Mouse (Mus musculus) intestine, embryonic 15.5 days (tissue): ENCODE data around the gene Gdf3. TPM values are rescaled to one million over a fixed set of nuclear protein-coding genes. Genes with fewer than 3 reads are reported as not detected.
"Not testable (repeated sequence)": the region's sequence is repeated elsewhere in the genome, so short reads cannot be mapped to it uniquely, and the experiment has no call there.

Source experiments
- ATAC-seq: fragments of 200-750 bp; cut with Nextera tagmentation; 2 replicates; pipeline ENCODE4 v1.8.0; 2017; ENCODE audit warnings: moderate TSS enrichment, moderate library complexity
- H3K27ac ChIP-seq: fragments of 300-500 bp; sonication (generic); 2 replicates; pipeline ENCODE4 v1.5.1; 2015; ENCODE audit warnings: mild to moderate bottlenecking, inconsistent platforms
- H3K27me3 ChIP-seq: fragments of 300-500 bp; sonication (generic); replicated peaks from 2 replicates; pipeline ENCODE4 v1.6.1; 2015; ENCODE audit warnings: inconsistent platforms
- H3K36me3 ChIP-seq: fragments of 300-500 bp; sonication (generic); 2 replicates; pipeline ENCODE4 v1.6.1; 2015; ENCODE audit warnings: inconsistent platforms
- H3K4me1 ChIP-seq: fragments of 300-500 bp; sonication (generic); replicated peaks from 2 replicates; pipeline ENCODE4 v1.6.1; 2015; ENCODE audit warnings: inconsistent platforms
- H3K4me2 ChIP-seq: fragments of 300-500 bp; sonication (generic); replicated peaks from 2 replicates; pipeline ENCODE4 v1.6.1; 2015; ENCODE audit warnings: mild to moderate bottlenecking, inconsistent platforms
- H3K4me3 ChIP-seq: fragments of 300-500 bp; sonication (generic); replicated peaks from 2 replicates; pipeline ENCODE4 v1.5.1; 2015; ENCODE audit warnings: inconsistent platforms
- H3K9ac ChIP-seq: fragments of 300-500 bp; sonication (generic); 2 replicates; pipeline ENCODE4 v1.6.1; 2015; ENCODE audit warnings: inconsistent platforms
- H3K9me3 ChIP-seq: fragments of 300-500 bp; sonication (generic); 2 replicates; pipeline ENCODE4 v1.6.1; 2016; ENCODE audit warnings: inconsistent platforms
- WGBS: fragments of 180-500 bp; shearing (Covaris S2); methylation state at CpG from one replicate; pipeline ENCODE4 v1.1.7; 2015; 5-methylcytosine and 5-hydroxymethylcytosine counted together
- polyA plus RNA-seq: library from polyadenylated mRNA; unstranded; fragments of >200 nt; fragmentation: Nextera tagmentation; extraction: Ambion mirVana; gene quantifications from 2 replicates; pipeline ENCODE4 v1.2.1, GENCODE M21; 2015

Gdf3 gene
- polyA plus RNA-seq = 0.10 and 0.18 TPM in 2 replicates

- Histone ChIP-seq H3K9me3 (no peaks in the 10 kb centered on the region), H3K4me3 (no peak within 1 kb of the TSS), H3K36me3 (no peaks in the 10 kb centered on the region), H3K27me3 (no peaks in the 10 kb centered on the region), H3K27ac (no peak within 1 kb of the TSS), H3K4me1 (no peaks in the 10 kb centered on the region), H3K4me2 (no peak within 1 kb of the TSS), H3K9ac (no peak within 1 kb of the TSS)
- 0 out of 2 replicates have a peak, but pooled peaks have one; percentile 64 for ATAC-seq
- 49% methylated on average over 14 of the region's 14 CpGs for WGBS
Measured at GRCm38 (mm10) chr6:122609771-122610170, at the start of gene Gdf3. Gene Gdf3, minus strand, starts transcription at chr6:122610087.

GRCm38 (mm10) chr6:122659567-122659966, 49.7 kb upstream of the Gdf3 start:
- no peak overlapping the region for H3K4me2 ChIP-seq
- no peak overlapping the region for H3K9ac ChIP-seq
- H3K9me3 ChIP-seq = no peaks in the 10 kb centered on the region
- no peak overlapping the region for H3K4me3 ChIP-seq
- H3K27me3 ChIP-seq = no peaks in the 10 kb centered on the region
- H3K27ac ChIP-seq = no peak overlapping the region
- peaks cover 13% of the 10 kb centered on the region; the same call in 1 of the 2 replicates for H3K4me1 ChIP-seq
- 15% methylated on average over 7 of the region's 7 CpGs for WGBS
- no peak for ATAC-seq
- no peaks in the 10 kb centered on the region for H3K36me3 ChIP-seq

- H3K27me3 ChIP-seq = no peaks in the 10 kb centered on the region
- H3K9ac ChIP-seq = no peak overlapping the region
- 74% methylated on average over 5 of the region's 5 CpGs for WGBS
- no peak overlapping the region for H3K4me2 ChIP-seq
- no peak overlapping the region for H3K4me3 ChIP-seq
- peaks cover 1% of the 10 kb centered on the region; the same call in 1 of the 2 replicates for H3K4me1 ChIP-seq
- ATAC-seq = no peak
- H3K36me3 ChIP-seq = no peaks in the 10 kb centered on the region
- H3K9me3 ChIP-seq = no peaks in the 10 kb centered on the region
- H3K27ac ChIP-seq = no peak overlapping the region
Measured at GRCm38 (mm10) chr6:122657630-122658029, 47.7 kb upstream of the Gdf3 start.

- Histone ChIP-seq H3K4me2 (no peak overlapping the region), H3K27ac (no peak overlapping the region), H3K27me3 (no peaks in the 10 kb centered on the region), H3K9ac (no peak overlapping the region), H3K36me3 (no peaks in the 10 kb centered on the region), H3K4me1 (no peaks in the 10 kb centered on the region), H3K4me3 (no peak overlapping the region), H3K9me3 (no peaks in the 10 kb centered on the region)
- no peak for ATAC-seq
- 74% methylated on average over 6 of the region's 6 CpGs for WGBS
Measured at GRCm38 (mm10) chr6:122654301-122654700, 44.4 kb upstream of the Gdf3 start.

GRCm38 (mm10) chr6:122650398-122650980, 40.6 kb upstream of the Gdf3 start:
- Histone ChIP-seq H3K36me3 (no peaks in the 10 kb centered on the region), H3K4me1 (no peaks in the 10 kb centered on the region), H3K4me2 (no peak overlapping the region), H3K4me3 (no peak overlapping the region), H3K9ac (no peak overlapping the region), H3K9me3 (no peaks in the 10 kb centered on the region), H3K27me3 (no peaks in the 10 kb centered on the region), H3K27ac (no peak overlapping the region)
- WGBS = 57% methylated on average over 5 of the region's 5 CpGs
- no peak for ATAC-seq

- Histone ChIP-seq H3K9ac (no peak overlapping the region), H3K27me3 (no peaks in the 10 kb centered on the region), H3K9me3 (no peaks in the 10 kb centered on the region), H3K4me1 (no peaks in the 10 kb centered on the region), H3K36me3 (no peaks in the 10 kb centered on the region), H3K27ac (no peak overlapping the region), H3K4me3 (no peak overlapping the region), H3K4me2 (no peak overlapping the region)
- WGBS = 76% methylated on average over 3 of the region's 3 CpGs
- no peak for ATAC-seq
Measured at GRCm38 (mm10) chr6:122649903-122650302, 40.0 kb upstream of the Gdf3 start.

- H3K27me3 ChIP-seq, ATAC-seq, H3K9me3 ChIP-seq, H3K36me3 ChIP-seq, H3K4me1 ChIP-seq, H3K27ac ChIP-seq, H3K4me3 ChIP-seq, H3K4me2 ChIP-seq, H3K9ac ChIP-seq: not testable (repeated sequence)
- 93% methylated on average over 21 of the region's 21 CpGs for WGBS
Measured at GRCm38 (mm10) chr6:122644196-122644595, 34.3 kb upstream of the Gdf3 start.

GRCm38 (mm10) chr6:122637566-122637965, 27.7 kb upstream of the Gdf3 start:
- H3K27ac ChIP-seq, H3K9ac ChIP-seq, H3K4me1 ChIP-seq, H3K36me3 ChIP-seq, H3K4me2 ChIP-seq, H3K27me3 ChIP-seq, H3K4me3 ChIP-seq, H3K9me3 ChIP-seq, ATAC-seq: not testable (repeated sequence)
- WGBS = 70% methylated on average over 4 of the region's 4 CpGs

- no peaks in the 10 kb centered on the region for H3K27me3 ChIP-seq
- H3K4me2 ChIP-seq = no peak overlapping the region
- H3K4me1 ChIP-seq = no peaks in the 10 kb centered on the region
- H3K36me3 ChIP-seq = no peaks in the 10 kb centered on the region
- no peak for ATAC-seq
- no peak overlapping the region for H3K9ac ChIP-seq
- H3K4me3 ChIP-seq = no peak overlapping the region
- H3K27ac ChIP-seq = no peak overlapping the region
- WGBS = 79% methylated on average over 3 of the region's 3 CpGs
- no peaks in the 10 kb centered on the region for H3K9me3 ChIP-seq
Measured at GRCm38 (mm10) chr6:122636666-122637065, 26.8 kb upstream of the Gdf3 start.

GRCm38 (mm10) chr6:122635315-122635714, 25.4 kb upstream of the Gdf3 start:
- Histone ChIP-seq H3K9me3 (no peaks in the 10 kb centered on the region), H3K36me3 (no peaks in the 10 kb centered on the region), H3K4me3 (no peak overlapping the region), H3K9ac (no peak overlapping the region), H3K27me3 (no peaks in the 10 kb centered on the region), H3K4me1 (no peaks in the 10 kb centered on the region), H3K4me2 (no peak overlapping the region), H3K27ac (no peak overlapping the region)
- ATAC-seq = no peak
- WGBS = 84% methylated on average over 7 of the region's 7 CpGs

- Histone ChIP-seq H3K4me3 (no peak overlapping the region), H3K27ac (no peak overlapping the region), H3K4me2 (no peak overlapping the region), H3K4me1 (no peaks in the 10 kb centered on the region), H3K27me3 (no peaks in the 10 kb centered on the region), H3K36me3 (no peaks in the 10 kb centered on the region), H3K9ac (no peak overlapping the region), H3K9me3 (no peaks in the 10 kb centered on the region)
- whole genome bisulfite sequencing = 49% methylated on average over 9 of the region's 9 CpGs
- ATAC-seq = no peak
Measured at GRCm38 (mm10) chr6:122633411-122633810, 23.5 kb upstream of the Gdf3 start.

GRCm38 (mm10) chr6:122627469-122628108, 17.7 kb upstream of the Gdf3 start:
- Histone ChIP-seq H3K36me3 (no peaks in the 10 kb centered on the region), H3K4me2 (peak overlapping the region; percentile 48), H3K27me3 (no peaks in the 10 kb centered on the region), H3K4me3 (peak overlapping the region; percentile 12), H3K27ac (no peak overlapping the region), H3K9me3 (no peaks in the 10 kb centered on the region), H3K9ac (no peak overlapping the region; the same call in 1 of the 2 replicates), H3K4me1 (no peaks in the 10 kb centered on the region)
- peak; percentile 49; the same call in 1 of the 2 replicates for ATAC-seq
- WGBS = 25% methylated on average over 20 of the region's 20 CpGs

- H3K27me3 ChIP-seq = no peaks in the 10 kb centered on the region
- 91% methylated on average over 8 of the region's 8 CpGs for WGBS
Measured at GRCm38 (mm10) chr6:122626110-122626509, 16.2 kb upstream of the Gdf3 start, which contains the start of gene Dppa3. Gene Dppa3, plus strand, starts transcription at chr6:122626410.

More at GRCm38 (mm10) chr6:122626110-122626509, 16.2 kb upstream of the Gdf3 start, which contains the start of gene Dppa3:
- peak within 1 kb of the TSS; percentile 48; the same call in 1 of the 2 replicates for H3K4me2 ChIP-seq
- no peaks in the 10 kb centered on the region for H3K4me1 ChIP-seq
- no peak within 1 kb of the TSS for H3K9ac ChIP-seq
- no peaks in the 10 kb centered on the region for H3K36me3 ChIP-seq
- no peak within 1 kb of the TSS for H3K27ac ChIP-seq
- no peaks in the 10 kb centered on the region for H3K9me3 ChIP-seq
- no peak for ATAC-seq
- H3K4me3 ChIP-seq = peak within 1 kb of the TSS; percentile 12; the same call in 1 of the 2 replicates
